Comparison of ENCODE assay signal across 8 mouse cellular contexts in genomic region chr2:76406151-76406936, GRCm38 (mm10). TPM values are rescaled to one million over a fixed set of nuclear protein-coding genes. Genes with fewer than 3 reads are reported as not detected.
DNase-seq lines count a peak whose midpoint lies in the region; ATAC-seq and TF ChIP-seq lines count a peak whose summit lies in the region.

Gene Osbpl6 (plus strand): TSS chr2:76406508.

- H3K4me1 ChIP-seq in cortical plate, adult 2 months (ENCODE audit: control insufficient read depth, insufficient read depth, low read length), result no peaks in the 10 kb centered on the region

- peak within 1 kb of the TSS; percentile 65 for H3K4me3 ChIP-seq in cortical plate, adult 2 months (ENCODE audit: insufficient read depth, low read length)

- peak; percentile 25; the same call in 1 of the 2 replicates for ATAC-seq in megakaryocyte, adult 5-6 weeks (ENCODE audit: poor library complexity, severe bottlenecking)

- peak; percentile 44; the same call in 1 of the 2 replicates for TF ChIP-seq POLR2A in cortical plate, adult 2 months (IDR thresholded peaks at IDR 0.05; ENCODE audit: extremely low read depth, insufficient read depth, low read length)

- H3K27ac ChIP-seq in cortical plate, adult 2 months (ENCODE audit: insufficient read depth, low read length), result peak within 1 kb of the TSS; percentile 97

- TF ChIP-seq CTCF in cortical plate, adult 2 months (IDR thresholded peaks at IDR 0.05; ENCODE audit: extremely low read depth, insufficient read depth, low read length), result no peak

- DNase-seq in adrenal gland, adult 2 months, result peak; percentile 90
- DNase-seq in gastrocnemius, postnatal 14 days, result peak; percentile 76
- DNase-seq in induced T-regulatory cell, adult 2 months (ENCODE audit: low read depth), result peak; percentile 49
- peak; percentile 54 to 55 for DNase-seq in left cerebral cortex, adult 8-10 months (ENCODE audit: low spot score in 2 of 2)
- DNase-seq in right cerebral cortex, postnatal 14 days, result peak; percentile 74
- DNase-seq in c-Kit-positive CD71-positive TER-119-positive erythroid progenitor cells, embryonic 14.5 days (ENCODE audit: low spot score), result no peak

- intact Hi-C loops in gastrocnemius, postnatal 14 days (cut with DNase I; ENCODE audit: low total_unique reads), result loop anchor here (10.0 kb wide), 1 partner anchor 118 kb away; no protein-coding TSS in a partner anchor

RNA-seq across cellular contexts. Expression of gene Osbpl6, which starts in this region (rescaled TPM):
- total RNA-seq in adrenal gland, adult 2 months (2021), result 10 to 100 TPM; 25.0 to 30.4 TPM
- 17.3 and 17.7 TPM in 2 replicates for polyA plus RNA-seq in adrenal gland, adult 2 months (2012; rRNA removed)
- polyA plus RNA-seq in cortical plate, adult 2 months (2012; rRNA removed), result 23.5 and 27.8 TPM in 2 replicates
- total RNA-seq in gastrocnemius, postnatal 14 days (2021), result 10 to 100 TPM; 16.1 to 20.3 TPM
- total RNA-seq in left cerebral cortex, adult 8-10 months (2022), result 10 to 100 TPM; 42.5 to 46.5 (median 44.2) TPM
- total RNA-seq in megakaryocyte, adult 5-6 weeks (2015), result not detected in 2 replicates
- total RNA-seq in megakaryocyte, adult 5-6 weeks (2017), result 0.07 TPM in 1 of 2 replicates, not detected in the other

Comparison
In these comparisons a context has a peak if more than half of its experiments do, and no peak if none do; other contexts are left out.
1. RNA of gene Osbpl6 (total RNA-seq): 42.5 to 46.5 TPM in left cerebral cortex, adult 8-10 months, 25.0 to 30.4 TPM in adrenal gland, adult 2 months and 16.1 to 20.3 TPM in gastrocnemius, postnatal 14 days; 0.07 TPM in megakaryocyte, adult 5-6 weeks; every median in the first group is over 10 times any median in the second.
2. Peak in ATAC-seq in megakaryocyte, adult 5-6 weeks; RNA of the gene not detected or under 1 TPM.